In the genomic region with DNA sequence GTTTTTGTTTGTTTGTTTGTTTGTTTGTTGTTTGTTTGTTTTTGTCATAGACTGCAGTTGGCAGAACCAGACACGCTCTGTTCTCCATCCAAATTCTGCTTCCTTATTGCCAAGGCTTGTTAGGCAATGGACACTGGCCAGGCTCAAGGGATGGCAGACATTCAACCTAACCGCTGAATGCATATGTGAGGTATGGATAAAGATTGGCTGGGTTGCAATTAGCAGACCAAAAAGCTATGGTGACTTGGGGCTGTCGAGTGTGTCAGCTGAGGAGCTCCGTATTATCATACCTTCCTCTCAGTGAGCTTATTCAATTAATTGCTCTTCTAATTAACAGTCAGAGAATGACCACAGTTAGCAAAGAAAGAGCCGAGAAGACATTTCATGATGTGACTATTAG, we compare ENCODE assay signal across 13 mouse cellular contexts.
"Had no signal": no experiment of that assay in that cellular context is flagged by ENCODE, and none has a peak within 500 bp of the region (broad histone marks: within the 10 kb centered on the region; RNA-seq: fewer than 3 reads in every experiment).

No protein-coding gene starts in this region.

- H3K9me3 ChIP-seq: kidney, embryonic 15.5 days; limb, embryonic 12.5 days; liver, embryonic 13.5 days; lung, embryonic 15.5 days; megakaryocyte, embryonic 14.5 days had no signal

- H3K9ac ChIP-seq: kidney, embryonic 15.5 days; limb, embryonic 12.5 days; liver, embryonic 13.5 days; liver, postnatal 0 days; lung, embryonic 15.5 days had no signal

- H3K27ac ChIP-seq: kidney, embryonic 15.5 days; left cerebral cortex, adult 2 months; limb, embryonic 12.5 days; liver, embryonic 13.5 days; lung, embryonic 15.5 days; macrophage had no signal

- DNase-seq: kidney, postnatal 14 days; liver; liver, embryonic 13.5 days; liver, postnatal 0 days; lung, postnatal 14 days; right cerebral cortex, postnatal 14 days; thymus, postnatal 36 days had no signal

- H3K4me1 ChIP-seq: kidney, embryonic 15.5 days; limb, embryonic 12.5 days; liver, embryonic 13.5 days; lung, embryonic 15.5 days had no signal

- H3K36me3 ChIP-seq: kidney, embryonic 15.5 days; limb, embryonic 12.5 days; liver, embryonic 13.5 days; lung, embryonic 15.5 days had no signal

- ATAC-seq: liver, postnatal 0 days had no signal

- H3K27me3 ChIP-seq: kidney, embryonic 15.5 days; liver, embryonic 13.5 days; lung, embryonic 15.5 days had no signal

- H3K4me2 ChIP-seq: kidney, embryonic 15.5 days; limb, embryonic 12.5 days; liver, embryonic 13.5 days; lung, embryonic 15.5 days had no signal

- H3K4me3 ChIP-seq: kidney, embryonic 15.5 days; left cerebral cortex, adult 2 months; limb, embryonic 12.5 days; liver, embryonic 13.5 days; lung, embryonic 15.5 days; megakaryocyte, embryonic 14.5 days had no signal
